9 mouse cellular contexts compared by ENCODE assay signal in genomic region chr3:107037105-107037504, GRCm38 (mm10). TPM values are rescaled to one million over a fixed set of nuclear protein-coding genes. Genes with fewer than 3 reads are reported as not detected.
DNase-seq lines count a peak whose midpoint lies in the region; ATAC-seq and TF ChIP-seq lines count a peak whose summit lies in the region.
"Had no signal": no experiment of that assay in that cellular context is flagged by ENCODE, and none has a peak within 500 bp of the region (broad histone marks: within the 10 kb centered on the region; RNA-seq: fewer than 3 reads in every experiment).

No protein-coding gene starts in this region.

- peaks cover 7% of the 10 kb centered on the region; the same call in 1 of the 2 replicates for H3K4me1 ChIP-seq in heart, embryonic 12.5 days (replicated peaks)
- H3K4me1 ChIP-seq in testis, adult 2 months (ENCODE audit: control insufficient read depth, insufficient read depth, low read length) = peaks cover 14% of the 10 kb centered on the region
- H3K4me1 ChIP-seq in hindbrain, embryonic 14.5 days (replicated peaks; ENCODE audit: control insufficient read depth, insufficient read depth, low read length) = peaks cover 44% of the 10 kb centered on the region
- H3K4me1 ChIP-seq in midbrain, embryonic 15.5 days = peaks cover 56% of the 10 kb centered on the region

- H3K4me2 ChIP-seq in heart, embryonic 12.5 days = peak overlapping the region; percentile 95
- peak overlapping the region; percentile 85 for H3K4me2 ChIP-seq in hindbrain, embryonic 14.5 days (replicated peaks)
- peak overlapping the region; percentile 65 for H3K4me2 ChIP-seq in midbrain, embryonic 15.5 days

- no peak overlapping the region for H3K9ac ChIP-seq in heart, embryonic 12.5 days
- H3K9ac ChIP-seq in hindbrain, embryonic 14.5 days = peak overlapping the region; percentile 76
- peak overlapping the region; percentile 79 for H3K9ac ChIP-seq in midbrain, embryonic 15.5 days

- no peak for TF ChIP-seq CTCF in testis, adult 2 months (IDR thresholded peaks at IDR 0.05; ENCODE audit: control insufficient read depth, insufficient read depth, insufficient replicate concordance, low read depth, low read length)

- no peak overlapping the region for H3K27ac ChIP-seq in heart, embryonic 12.5 days (ENCODE audit: poor library complexity, severe bottlenecking)
- H3K27ac ChIP-seq in testis, adult 2 months (ENCODE audit: control insufficient read depth, insufficient read depth, low read depth, low read length) = no peak overlapping the region
- H3K27ac ChIP-seq in hindbrain, embryonic 14.5 days = no peak overlapping the region
- peak overlapping the region; percentile 89; the same call in 1 of the 2 replicates for H3K27ac ChIP-seq in midbrain, embryonic 15.5 days

- TF ChIP-seq POLR2A in testis, adult 2 months (IDR thresholded peaks at IDR 0.05; ENCODE audit: control insufficient read depth, low read depth, low read length) = no peak

- H3K9me3 ChIP-seq in heart, embryonic 12.5 days (replicated peaks) = no peaks in the 10 kb centered on the region
- H3K9me3 ChIP-seq in hindbrain, embryonic 14.5 days (ENCODE audit: control insufficient read depth, low read length) = no peaks in the 10 kb centered on the region
- no peaks in the 10 kb centered on the region for H3K9me3 ChIP-seq in midbrain, embryonic 15.5 days

- no peak for ATAC-seq in heart, embryonic 12.5 days (ENCODE audit: insufficient number of reproducible peaks, low FRiP score)
- no peak for ATAC-seq in hindbrain, embryonic 14.5 days (ENCODE audit: low FRiP score)
- ATAC-seq in midbrain, embryonic 15.5 days (replicated peaks) = no peak
- ATAC-seq in erythroblast, adult 5-6 weeks (replicated peaks; ENCODE audit: low FRiP score, poor library complexity, severe bottlenecking) = no peak

- no peak for DNase-seq in heart, postnatal 4 days
- no peak for DNase-seq in testis, postnatal 14 days (ENCODE audit: low spot score)
- no peak for DNase-seq in hindbrain, embryonic 14.5 days (ENCODE audit: low spot score)
- DNase-seq in urinary bladder, adult 18-20 months (ENCODE audit: low spot score in 2 of 2) = no peak

- WGBS in heart, embryonic 12.5 days = 51% methylated on average over 12 of the region's 12 CpGs
- 45% methylated on average over 12 of the region's 12 CpGs for WGBS in hindbrain, embryonic 14.5 days
- WGBS in midbrain, embryonic 15.5 days = 45% methylated on average over 12 of the region's 12 CpGs

- no peaks in the 10 kb centered on the region for H3K36me3 ChIP-seq in heart, embryonic 12.5 days
- no peaks in the 10 kb centered on the region for H3K36me3 ChIP-seq in testis, adult 2 months (ENCODE audit: control insufficient read depth, insufficient read depth, low read length)
- no peaks in the 10 kb centered on the region for H3K36me3 ChIP-seq in hindbrain, embryonic 14.5 days (replicated peaks; ENCODE audit: control insufficient read depth, insufficient read depth)
- H3K36me3 ChIP-seq in midbrain, embryonic 15.5 days (replicated peaks) = no peaks in the 10 kb centered on the region
- H3K36me3 ChIP-seq: G1E had no signal

- peak overlapping the region; percentile 68 for H3K4me3 ChIP-seq in heart, embryonic 12.5 days
- H3K4me3 ChIP-seq in testis, adult 2 months (ENCODE audit: control insufficient read depth, low read depth, low read length) = peak overlapping the region; percentile 78
- peak overlapping the region; percentile 85 for H3K4me3 ChIP-seq in hindbrain, embryonic 14.5 days (replicated peaks; ENCODE audit: low read length)
- H3K4me3 ChIP-seq in midbrain, embryonic 15.5 days = peak overlapping the region; percentile 70

- H3K27me3 ChIP-seq in heart, embryonic 12.5 days (replicated peaks) = peaks cover 22% of the 10 kb centered on the region
- peaks cover 4% of the 10 kb centered on the region; the same call in 1 of the 2 replicates for H3K27me3 ChIP-seq in testis, adult 2 months (ENCODE audit: control insufficient read depth, insufficient read depth, low read length)
- H3K27me3 ChIP-seq in hindbrain, embryonic 14.5 days (ENCODE audit: control insufficient read depth, insufficient read depth, low read length) = no peaks in the 10 kb centered on the region
- H3K27me3 ChIP-seq in midbrain, embryonic 15.5 days (replicated peaks) = no peaks in the 10 kb centered on the region

RNA-seq across cellular contexts. Expression of gene Kcna3, which starts 1.1 kb away (rescaled TPM):
- 1.9 and 2.1 TPM in 2 replicates for polyA plus RNA-seq in heart, embryonic 12.5 days (2016; fragmentation: Nextera tagmentation; extraction: Ambion mirVana)
- total RNA-seq in heart, postnatal 4 days (2021) = under 1 TPM; 0.50 to 0.69 TPM
- 0.13 and 0.31 TPM in 2 replicates for polyA plus RNA-seq in testis, adult 2 months (2012; rRNA removed)
- 10.9 and 14.8 TPM in 2 replicates for polyA plus RNA-seq in hindbrain, embryonic 14.5 days (2014; fragmentation: Nextera tagmentation; extraction: Ambion mirVana)
- polyA plus RNA-seq in midbrain, embryonic 15.5 days (2015; fragmentation: Nextera tagmentation; extraction: Ambion mirVana) = 18.8 and 22.1 TPM in 2 replicates
- 4.4 TPM in 1 of 2 replicates, not detected in the other for total RNA-seq in erythroblast, adult 5-6 weeks (2015; ENCODE audit: low replicate concordance)
- total RNA-seq in erythroblast, adult 5-6 weeks (2017; ENCODE audit: low replicate concordance) = 1.5 and 1.7 TPM in 2 replicates
- total RNA-seq: G1E had no signal
- polyA plus RNA-seq: G1E had no signal
